In the genomic region with DNA sequence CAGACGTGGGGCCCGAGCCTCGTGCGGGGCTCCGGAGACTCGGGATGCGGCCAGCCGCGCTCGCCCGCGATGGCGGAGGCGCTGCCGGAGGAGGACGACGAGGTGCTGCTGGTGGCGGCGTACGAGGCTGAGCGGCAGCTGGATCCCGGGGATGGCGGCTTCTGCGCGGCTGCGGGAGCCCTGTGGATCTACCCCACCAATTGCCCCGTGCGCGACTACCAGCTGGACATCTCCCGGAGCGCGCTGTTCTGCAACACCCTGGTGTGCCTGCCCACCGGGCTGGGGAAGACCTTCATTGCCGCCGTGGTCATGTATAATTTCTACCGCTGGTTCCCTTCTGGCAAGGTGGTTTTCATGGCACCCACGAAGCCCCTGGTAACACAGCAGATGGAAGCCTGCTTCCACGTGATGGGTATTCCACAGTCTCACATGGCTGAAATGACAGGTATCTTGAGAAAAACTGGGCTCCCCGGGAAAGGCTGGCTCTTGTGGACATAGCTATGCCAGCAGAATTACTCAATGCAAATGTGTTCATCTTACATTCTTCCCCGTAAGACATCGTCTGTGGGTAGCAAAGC, we compare ENCODE assay signal across 8 mouse cellular contexts. TPM values are rescaled to one million over a fixed set of nuclear protein-coding genes. Genes with fewer than 3 reads are reported as not detected.
DNase-seq lines count a peak whose midpoint lies in the region; ATAC-seq and TF ChIP-seq lines count a peak whose summit lies in the region.

No protein-coding gene starts in this region.

- peaks cover 11% of the 10 kb centered on the region; the same call in 1 of the 2 replicates for H3K36me3 ChIP-seq in kidney, embryonic 14.5 days (ENCODE audit: control insufficient read depth, insufficient read depth, low read length)
- H3K36me3 ChIP-seq in MEL (ENCODE audit: control insufficient read depth in 1 of 2, insufficient read depth in 2 of 2, low read length in 2 of 2) = peaks cover 0 to 16% of the 10 kb centered on the region in 2 experiments; a peak in 3 of 4 replicates
- H3K36me3 ChIP-seq in embryonic facial prominence, embryonic 13.5 days = peaks cover 8% of the 10 kb centered on the region
- peaks cover 2% of the 10 kb centered on the region; the same call in 1 of the 2 replicates for H3K36me3 ChIP-seq in limb, embryonic 11.5 days (ENCODE audit: control insufficient read depth, insufficient read depth, low read length)
- H3K36me3 ChIP-seq in neural tube, embryonic 15.5 days = peaks cover 8% of the 10 kb centered on the region

- TF ChIP-seq EP300 in MEL (IDR thresholded peaks at IDR 0.05; ENCODE audit: low read depth in 1 of 2, low read length in 2 of 2) = no peak

- H3K9me3 ChIP-seq in kidney, embryonic 14.5 days (ENCODE audit: control insufficient read depth, low read length) = no peaks in the 10 kb centered on the region
- no peaks in the 10 kb centered on the region for H3K9me3 ChIP-seq in MEL (replicated peaks; ENCODE audit: insufficient read depth, low read length)
- H3K9me3 ChIP-seq in embryonic facial prominence, embryonic 13.5 days = no peaks in the 10 kb centered on the region
- no peaks in the 10 kb centered on the region for H3K9me3 ChIP-seq in limb, embryonic 11.5 days (ENCODE audit: control insufficient read depth, low read length)
- no peaks in the 10 kb centered on the region for H3K9me3 ChIP-seq in neural tube, embryonic 15.5 days (replicated peaks)

- peaks cover 30% of the 10 kb centered on the region for H3K79me2 ChIP-seq in MEL (ENCODE audit: control insufficient read depth, insufficient read depth, low read length, poor library complexity)

- no peak for TF ChIP-seq POLR2A in MEL (IDR thresholded peaks at IDR 0.05; ENCODE audit: control insufficient read depth in 1 of 2, insufficient read depth in 1 of 2, low read depth in 1 of 2, low read length in 2 of 2, poor library complexity in 1 of 2)

- WGBS in kidney, embryonic 14.5 days = under 1% methylated on average over 41 of the region's 41 CpGs
- WGBS in embryonic facial prominence, embryonic 13.5 days = 1% methylated on average over 41 of the region's 41 CpGs
- 0% methylated on average over 39 of the region's 41 CpGs for WGBS in limb, embryonic 11.5 days
- WGBS in neural tube, embryonic 15.5 days = under 1% methylated on average over 40 of the region's 41 CpGs

- H3K27me3 ChIP-seq in kidney, embryonic 14.5 days (ENCODE audit: control insufficient read depth, insufficient read depth, low read length) = no peaks in the 10 kb centered on the region
- no peaks in the 10 kb centered on the region for H3K27me3 ChIP-seq in MEL (ENCODE audit: control insufficient read depth in 1 of 2, insufficient read depth in 2 of 2, low read length in 2 of 2)
- no peaks in the 10 kb centered on the region for H3K27me3 ChIP-seq in embryonic facial prominence, embryonic 13.5 days
- no peaks in the 10 kb centered on the region for H3K27me3 ChIP-seq in limb, embryonic 11.5 days (ENCODE audit: control insufficient read depth, insufficient read depth, low read length)
- H3K27me3 ChIP-seq in neural tube, embryonic 15.5 days (replicated peaks) = no peaks in the 10 kb centered on the region

- peak overlapping the region; percentile 42 for H3K4me2 ChIP-seq in kidney, embryonic 14.5 days (replicated peaks; ENCODE audit: low read depth, low read length)
- peak overlapping the region; percentile 87 for H3K4me2 ChIP-seq in embryonic facial prominence, embryonic 13.5 days
- peak overlapping the region; percentile 64 for H3K4me2 ChIP-seq in limb, embryonic 11.5 days (ENCODE audit: low read depth, severe bottlenecking)
- peak overlapping the region; percentile 70 for H3K4me2 ChIP-seq in neural tube, embryonic 15.5 days

- peak overlapping the region; percentile 82 for H3K9ac ChIP-seq in kidney, embryonic 14.5 days (ENCODE audit: low read depth, low read length)
- peak overlapping the region; percentile 85 for H3K9ac ChIP-seq in MEL (ENCODE audit: control insufficient read depth, low read depth, low read length, poor library complexity, severe bottlenecking)
- H3K9ac ChIP-seq in embryonic facial prominence, embryonic 13.5 days = peak overlapping the region; percentile 88
- H3K9ac ChIP-seq in limb, embryonic 11.5 days (ENCODE audit: low read length) = peak overlapping the region; percentile 80
- peak overlapping the region; percentile 80 for H3K9ac ChIP-seq in neural tube, embryonic 15.5 days (replicated peaks)

- TF ChIP-seq CTCF in MEL (IDR thresholded peaks at IDR 0.05 in 2 of 3, conservative IDR thresholded peaks at IDR 0.05 in 1 of 3; ENCODE audit: control insufficient read depth in 1 of 3, insufficient read depth in 1 of 3, low read depth in 2 of 3, low read length in 3 of 3, poor library complexity in 1 of 3, severe bottlenecking in 1 of 3) = no peak

- peak; percentile 1; the same call in 1 of the 2 replicates for ATAC-seq in kidney, embryonic 14.5 days (ENCODE audit: low FRiP score, low TSS enrichment)
- no peak for ATAC-seq in embryonic facial prominence, embryonic 13.5 days (ENCODE audit: insufficient number of reproducible peaks, insufficient read depth, low FRiP score, low TSS enrichment, low read depth)
- peak; percentile 2; the same call in 1 of the 2 replicates for ATAC-seq in limb, embryonic 11.5 days (ENCODE audit: insufficient number of reproducible peaks, low FRiP score, low TSS enrichment, low read depth)
- no peak for ATAC-seq in neural tube, embryonic 15.5 days (ENCODE audit: low FRiP score)

- peaks cover 20% of the 10 kb centered on the region for H3K4me1 ChIP-seq in kidney, embryonic 14.5 days (ENCODE audit: control insufficient read depth, insufficient read depth, low read length)
- peaks cover 0 to 8% of the 10 kb centered on the region in 2 experiments; a peak in 2 of 4 replicates for H3K4me1 ChIP-seq in MEL (ENCODE audit: control insufficient read depth in 1 of 2, insufficient read depth in 2 of 2, low read length in 2 of 2)
- peaks cover 28% of the 10 kb centered on the region for H3K4me1 ChIP-seq in embryonic facial prominence, embryonic 13.5 days
- H3K4me1 ChIP-seq in limb, embryonic 11.5 days (ENCODE audit: control insufficient read depth, insufficient read depth, low read length) = no peaks in the 10 kb centered on the region
- peaks cover 34% of the 10 kb centered on the region for H3K4me1 ChIP-seq in neural tube, embryonic 15.5 days

- H3K27ac ChIP-seq in kidney, embryonic 14.5 days (ENCODE audit: low read depth, low read length) = peak overlapping the region; percentile 83
- peak overlapping the region; percentile 52 for H3K27ac ChIP-seq in MEL (ENCODE audit: control insufficient read depth, low read depth, low read length)
- H3K27ac ChIP-seq in embryonic facial prominence, embryonic 13.5 days = peak overlapping the region; percentile 93
- H3K27ac ChIP-seq in limb, embryonic 11.5 days (replicated peaks; ENCODE audit: low read depth, low read length) = peak overlapping the region; percentile 31; the same call in 1 of the 2 replicates
- H3K27ac ChIP-seq in neural tube, embryonic 15.5 days (replicated peaks) = peak overlapping the region; percentile 97

- peak overlapping the region; percentile 83 for H3K4me3 ChIP-seq in kidney, embryonic 14.5 days (ENCODE audit: low read length)
- peak overlapping the region; percentile 84 to 86 for H3K4me3 ChIP-seq in MEL (ENCODE audit: control insufficient read depth in 1 of 2, insufficient read depth in 1 of 2, low read depth in 2 of 2, low read length in 2 of 2)
- H3K4me3 ChIP-seq in embryonic facial prominence, embryonic 13.5 days = peak overlapping the region; percentile 83
- peak overlapping the region; percentile 82 for H3K4me3 ChIP-seq in limb, embryonic 11.5 days (ENCODE audit: low read depth, low read length)
- peak overlapping the region; percentile 97 for H3K4me3 ChIP-seq in neural tube, embryonic 15.5 days (replicated peaks)

- DNase-seq in kidney, adult 18-20 months = no peak
- no peak for DNase-seq in MEL (ENCODE audit: low read depth, low spot score)
- DNase-seq in limb, embryonic 11.5 days (ENCODE audit: low spot score) = no peak
- no peak for DNase-seq in ovary, postnatal 10 days (ENCODE audit: low spot score)
- DNase-seq in adrenal gland, adult (ENCODE audit: inconsistent age in 2 of 2, low spot score in 1 of 2) = no peak

- no peak for TF ChIP-seq RAD21 in MEL (IDR thresholded peaks at IDR 0.05; ENCODE audit: low read depth, low read length)

TF ChIP-seq in MEL, 35 proteins besides CTCF, POLR2A, EP300 and RAD21 (continues in another document):
- TF ChIP-seq UBTF (IDR thresholded peaks at IDR 0.05; ENCODE audit: borderline replicate concordance, insufficient read depth, low read depth, low read length) = 0 out of 2 replicates have a peak, but pooled peaks have one; percentile 23

RNA-seq across cellular contexts. Expression of gene Fancm, which starts 0.4 kb away (rescaled TPM):
- polyA plus RNA-seq in kidney, embryonic 14.5 days (2014; fragmentation: Nextera tagmentation; extraction: Ambion mirVana) = 12.8 and 15.3 TPM in 2 replicates
- 11.7 and 15.6 TPM in 2 replicates for total RNA-seq in MEL (2012; rRNA removed)
- 10 to 100 TPM; 12.8 to 25.3 TPM for polyA plus RNA-seq in MEL (2012; ENCODE audit: insufficient read depth in 1 of 2, insufficient read length in 2 of 2, low read depth in 1 of 2, low replicate concordance in 2 of 2, missing spikeins in 1 of 2)
- polyA plus RNA-seq in embryonic facial prominence, embryonic 13.5 days (2015; fragmentation: Nextera tagmentation; extraction: Ambion mirVana) = 11.1 and 12.0 TPM in 2 replicates
- 18.0 and 18.6 TPM in 2 replicates for polyA plus RNA-seq in limb, embryonic 11.5 days (2014; fragmentation: Nextera tagmentation; extraction: Ambion mirVana)
- 8.1 TPM in 2 replicates for polyA plus RNA-seq in neural tube, embryonic 15.5 days (2015; fragmentation: Nextera tagmentation; extraction: Ambion mirVana)

RNA-seq across cellular contexts. Expression of gene Fkbp3, which starts 2.0 kb away (rescaled TPM):
- polyA plus RNA-seq in kidney, embryonic 14.5 days (2014; fragmentation: Nextera tagmentation; extraction: Ambion mirVana) = 506 and 674 TPM in 2 replicates
- total RNA-seq in MEL (2012; rRNA removed) = 167 and 185 TPM in 2 replicates
- 100 to 1,000 TPM in 1 of 2 experiments, not detected in 1; 173 TPM for polyA plus RNA-seq in MEL (2012; ENCODE audit: insufficient read depth in 1 of 2, insufficient read length in 2 of 2, low read depth in 1 of 2, low replicate concordance in 2 of 2, missing spikeins in 1 of 2)
- 495 and 555 TPM in 2 replicates for polyA plus RNA-seq in embryonic facial prominence, embryonic 13.5 days (2015; fragmentation: Nextera tagmentation; extraction: Ambion mirVana)
- 627 and 648 TPM in 2 replicates for polyA plus RNA-seq in limb, embryonic 11.5 days (2014; fragmentation: Nextera tagmentation; extraction: Ambion mirVana)
- 439 and 458 TPM in 2 replicates for polyA plus RNA-seq in neural tube, embryonic 15.5 days (2015; fragmentation: Nextera tagmentation; extraction: Ambion mirVana)

RNA-seq across cellular contexts. Expression of gene Prpf39, which starts 39.7 kb away (rescaled TPM):
- 45.0 and 63.1 TPM in 2 replicates for polyA plus RNA-seq in kidney, embryonic 14.5 days (2014; fragmentation: Nextera tagmentation; extraction: Ambion mirVana)
- 13.5 and 14.3 TPM in 2 replicates for total RNA-seq in MEL (2012; rRNA removed)
- 10 to 100 TPM in 1 of 2 experiments, not detected in 1; 19.5 TPM for polyA plus RNA-seq in MEL (2012; ENCODE audit: insufficient read depth in 1 of 2, insufficient read length in 2 of 2, low read depth in 1 of 2, low replicate concordance in 2 of 2, missing spikeins in 1 of 2)
- 68.1 and 76.9 TPM in 2 replicates for polyA plus RNA-seq in embryonic facial prominence, embryonic 13.5 days (2015; fragmentation: Nextera tagmentation; extraction: Ambion mirVana)
- polyA plus RNA-seq in limb, embryonic 11.5 days (2014; fragmentation: Nextera tagmentation; extraction: Ambion mirVana) = 74.4 and 79.0 TPM in 2 replicates
- 46.4 and 47.1 TPM in 2 replicates for polyA plus RNA-seq in neural tube, embryonic 15.5 days (2015; fragmentation: Nextera tagmentation; extraction: Ambion mirVana)

Comparison
In these comparisons a context has a peak if more than half of its experiments do, and no peak if none do; other contexts are left out.
1. ATAC-seq: peak in kidney, embryonic 14.5 days (single experiment) and limb, embryonic 11.5 days (single experiment); none in embryonic facial prominence, embryonic 13.5 days (single experiment) and neural tube, embryonic 15.5 days (single experiment).
2. H3K27ac ChIP-seq: peak in every context shown above with its lines; median percentile 97 in neural tube, embryonic 15.5 days; 93 in embryonic facial prominence, embryonic 13.5 days; 83 in kidney, embryonic 14.5 days; 52 in MEL; 31 in limb, embryonic 11.5 days.
3. Peak in every context shown above with its lines, with median percentiles within 50 percentile points of each other: H3K4me2 ChIP-seq, H3K4me3 ChIP-seq and H3K9ac ChIP-seq.